Mouse (Mus musculus) brain, embryonic 18.5 days (tissue): ENCODE measurements at regions not wholly inside any gene's neighbourhood (a gene's known extent, or its start where the extent isn't known, plus 50 kb on each side); places are given as distances from the start of the nearest gene placed in this dataset.
A peak's percentile ranks its signal among the peaks of the same experiment; 100 is the strongest.

Experiments used
- DNase-seq: peaks from one replicate; pipeline ENCODE4 v3.0.0-alpha.2; 2012; ENCODE audit warnings: low read depth, low spot score

GRCm38 (mm10) chr3:62159031-62159430 is 179.1 kb upstream of the Arhgef26 start:
- DNase-seq = no peak

GRCm38 (mm10) chr3:62170647-62171046 is 167.5 kb upstream of the Arhgef26 start:
- DNase-seq = peak; percentile 39

GRCm38 (mm10) chr3:62187807-62188509 is 150.2 kb upstream of the Arhgef26 start:
- DNase-seq = no peak

DNA sequence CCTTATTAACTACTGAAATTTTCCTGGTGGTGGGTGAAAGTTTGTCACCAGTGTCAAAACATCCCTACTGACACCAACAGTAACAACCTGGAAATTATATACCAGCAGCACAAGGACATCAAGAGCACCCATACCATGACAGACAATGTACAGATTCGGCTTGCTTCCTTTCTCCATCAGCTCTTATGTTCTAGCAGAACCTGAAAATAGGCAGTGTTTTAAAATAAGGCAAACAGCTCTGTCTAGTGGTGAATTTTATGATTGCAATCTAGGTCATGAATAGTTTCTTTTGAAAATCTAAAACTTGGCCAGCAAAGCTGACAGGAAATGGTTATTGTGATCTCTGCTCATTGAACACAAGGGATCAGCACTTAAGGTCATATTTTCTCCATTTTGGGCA is 145.7 kb upstream of the Arhgef26 start:
- no peak for DNase-seq

- no peak for DNase-seq
These were observed 143.7 kb upstream of the Arhgef26 start for GRCm38 (mm10) chr3:62194421-62194820.

GRCm38 (mm10) chr3:62196679-62197078 is 141.5 kb upstream of the Arhgef26 start:
- DNase-seq = no peak

DNA sequence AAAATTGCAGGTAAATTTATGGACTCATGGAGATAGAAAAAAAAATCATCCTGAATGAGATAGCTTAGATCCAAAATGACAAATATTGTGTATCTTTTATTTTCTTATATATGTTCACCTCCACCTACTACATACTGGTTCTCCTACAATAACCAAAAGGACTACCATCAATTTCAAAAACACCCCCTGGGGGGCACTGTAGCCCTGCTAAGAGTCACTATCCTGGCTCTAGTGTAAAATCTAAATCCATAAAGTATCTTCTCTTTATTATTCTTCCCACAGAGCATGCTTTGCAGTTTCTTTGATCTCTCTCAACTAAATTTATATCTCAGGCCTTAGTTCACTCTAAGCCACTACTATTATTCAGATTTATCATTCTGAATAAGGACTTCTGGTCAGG is 122.3 kb upstream of the Arhgef26 start:
- no peak for DNase-seq

DNA sequence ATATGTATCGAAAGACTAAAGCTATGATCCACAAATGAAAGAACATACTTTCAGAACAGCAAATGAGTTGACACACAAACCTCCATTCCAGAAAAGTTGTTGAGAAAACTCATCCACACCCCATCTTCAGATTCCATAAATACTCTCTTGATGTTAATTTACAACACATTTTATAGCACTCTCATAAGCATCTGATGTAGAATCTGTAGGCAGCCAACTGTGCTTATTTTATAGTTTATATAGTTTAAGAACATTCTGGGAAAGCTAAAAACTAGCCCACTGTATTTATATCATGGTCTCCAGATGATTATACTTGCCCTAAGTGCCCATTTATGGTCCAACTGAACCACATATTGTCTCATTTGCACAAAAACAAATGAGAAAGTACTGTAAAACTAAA is 120.8 kb upstream of the Arhgef26 start:
- no peak for DNase-seq

DNA sequence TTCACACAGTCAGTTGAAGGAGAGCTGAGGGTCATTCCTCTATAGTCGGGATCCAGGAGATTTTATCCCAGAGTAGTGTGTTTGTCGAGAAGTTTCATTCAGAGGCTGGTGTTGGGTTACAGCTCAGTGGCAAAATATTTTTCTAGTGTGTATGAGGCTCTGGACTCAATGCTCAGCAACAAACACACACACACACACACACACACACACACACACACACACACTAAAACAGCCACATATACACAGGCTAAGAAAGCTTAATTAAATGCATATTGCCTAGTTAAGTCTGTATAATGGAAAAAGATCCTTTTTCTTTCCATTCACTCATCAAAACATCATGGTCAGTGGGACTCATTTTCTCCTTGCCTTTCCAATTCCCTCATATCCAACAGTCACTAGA is 110.4 kb upstream of the Arhgef26 start:
- no peak for DNase-seq

DNA sequence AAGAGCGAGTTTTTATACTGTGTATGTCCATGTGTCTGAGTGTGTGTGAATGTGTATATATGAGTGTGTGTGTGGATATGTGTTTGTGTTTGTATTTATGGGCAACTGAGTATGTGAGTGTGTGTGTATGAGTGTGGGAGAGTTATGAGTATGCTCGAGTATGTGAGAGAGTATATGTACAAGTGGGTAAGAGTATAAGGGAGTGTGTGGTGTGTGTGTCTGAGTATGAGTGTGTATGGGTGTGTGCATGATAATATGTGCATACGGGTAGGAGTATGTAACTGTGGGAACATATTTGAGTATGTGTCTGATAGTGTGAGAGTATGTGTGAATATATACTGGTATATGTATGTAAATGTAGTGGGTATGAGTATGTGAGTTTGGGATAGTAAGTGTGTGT is 110.0 kb upstream of the Arhgef26 start:
- DNase-seq = no peak

GRCm38 (mm10) chr3:62241031-62241430 is 97.1 kb upstream of the Arhgef26 start:
- DNase-seq = no peak

DNA sequence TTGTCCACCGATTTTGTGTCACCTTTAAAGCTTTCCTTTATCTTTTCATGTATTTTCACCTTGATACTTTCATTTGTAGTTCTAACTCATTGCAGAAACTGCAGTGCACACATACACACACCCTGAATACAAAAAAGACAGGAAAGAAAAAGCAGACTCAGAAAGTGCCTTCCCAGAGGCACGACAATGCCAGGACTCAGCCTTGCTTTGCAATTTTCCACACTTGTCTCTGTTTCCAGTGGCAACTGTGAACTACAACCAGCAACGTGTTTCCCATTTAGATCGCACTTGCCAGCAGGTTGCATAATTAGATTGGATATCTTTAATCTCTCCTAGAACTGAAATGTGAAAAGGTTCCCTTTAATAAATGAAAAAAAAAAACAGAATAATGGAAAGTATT is 66.4 kb upstream of the Arhgef26 start:
- no peak for DNase-seq

GRCm38 (mm10) chr3:62278279-62278678 is 59.9 kb upstream of the Arhgef26 start:
- no peak for DNase-seq

DNA sequence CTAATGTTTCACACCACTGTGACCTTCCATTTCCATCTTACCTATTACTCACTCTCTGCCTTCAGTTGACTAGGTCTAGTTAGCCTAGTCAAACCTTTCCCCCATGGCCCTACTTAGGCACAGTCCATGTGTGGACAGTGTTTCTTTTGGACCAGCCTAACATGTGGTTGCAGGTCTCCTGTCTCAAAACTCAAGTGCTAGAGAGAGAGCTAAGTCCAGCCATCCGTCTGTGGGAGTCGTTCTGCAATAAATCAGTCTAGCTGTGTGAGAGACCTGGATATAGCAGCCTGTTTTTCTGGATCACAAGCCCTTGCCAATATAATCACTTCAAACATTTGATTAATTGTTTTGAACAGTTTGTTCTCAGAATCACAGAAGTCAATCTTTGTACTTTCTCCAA is 57.2 kb upstream of the Arhgef26 start:
- DNase-seq = no peak
